Mouse (Mus musculus) midbrain, embryonic 10.5 days (tissue): ENCODE measurements around the gene Bmx. TPM values are rescaled to one million over a fixed set of nuclear protein-coding genes. Genes with fewer than 3 reads are reported as not detected.

Experiments
- DNase-seq: peaks from one replicate; pipeline ENCODE4 v3.0.0-alpha.2; 2017; ENCODE audit warnings: low spot score
- H3K27ac ChIP-seq: fragments of 300-500 bp; sonication (generic); replicated peaks from 2 replicates; pipeline ENCODE4 v1.5.1; 2016; ENCODE audit warnings: mild to moderate bottlenecking
- H3K27me3 ChIP-seq: fragments of 300-500 bp; sonication (generic); 2 replicates; pipeline ENCODE4 v1.6.1; 2016; ENCODE audit warnings: low read depth, mild to moderate bottlenecking; ENCODE audit not compliant: poor library complexity, severe bottlenecking
- H3K36me3 ChIP-seq: fragments of 300-500 bp; sonication (generic); 2 replicates; pipeline ENCODE4 v1.6.1; 2016; ENCODE audit warnings: mild to moderate bottlenecking, moderate library complexity
- H3K4me1 ChIP-seq: fragments of 300-500 bp; sonication (generic); 2 replicates; pipeline ENCODE4 v1.6.1; 2016
- H3K4me3 ChIP-seq: fragments of 300-500 bp; sonication (generic); 2 replicates; pipeline ENCODE4 v1.5.1; 2016; ENCODE audit warnings: mild to moderate bottlenecking, moderate library complexity
- H3K9me3 ChIP-seq: fragments of 300-500 bp; sonication (generic); replicated peaks from 2 replicates; pipeline ENCODE4 v1.6.1; 2016; ENCODE audit warnings: mild to moderate bottlenecking
- WGBS: fragments of 180-500 bp; shearing (Covaris S2); methylation state at CpG from one replicate; pipeline ENCODE4 v1.1.7; 2016; 5-methylcytosine and 5-hydroxymethylcytosine counted together
- polyA plus RNA-seq: library from polyadenylated mRNA; unstranded; fragments of >200 nt; fragmentation: Nextera tagmentation; extraction: Ambion mirVana; gene quantifications from 2 replicates; pipeline ENCODE4 v1.2.1, GENCODE M21; 2016

Gene Bmx
- polyA plus RNA-seq = 0.15 and 0.43 TPM in 2 replicates

DNA sequence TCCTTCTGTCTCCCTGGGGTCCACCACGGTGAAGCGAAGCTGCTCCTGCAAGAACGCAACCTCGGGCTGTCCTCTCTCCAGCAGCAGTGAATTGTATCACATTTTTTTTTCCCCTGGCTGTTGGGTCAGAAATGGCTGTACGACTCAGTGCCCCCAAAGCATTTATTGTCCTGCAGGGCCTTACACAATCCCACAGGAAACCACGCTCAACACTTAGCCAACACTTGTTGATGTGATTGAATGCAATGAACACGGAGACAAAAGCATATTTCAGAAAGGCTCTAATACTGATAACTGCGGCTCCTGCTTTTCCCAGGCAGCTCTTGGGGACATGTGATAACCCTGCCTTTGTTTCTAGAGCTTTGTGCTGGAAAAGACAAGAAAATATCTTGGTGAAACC, at the start of gene Bmx:
Gene Bmx (minus strand): TSS at position 137 of the 400 bp plus-strand sequence.
- Histone ChIP-seq H3K36me3 (no peaks in the 10 kb centered on the region), H3K27ac (no peak within 1 kb of the TSS), H3K4me1 (no peaks in the 10 kb centered on the region), H3K9me3 (no peaks in the 10 kb centered on the region), H3K27me3 (peaks cover 100% of the 10 kb centered on the region), H3K4me3 (no peak within 1 kb of the TSS)
- no peak for DNase-seq
- 81% methylated on average over 8 of the region's 8 CpGs for WGBS

GRCm38 (mm10) chrX:164306250-164306649, 48.3 kb upstream of the Bmx start:
- H3K36me3 ChIP-seq = no peaks in the 10 kb centered on the region
- no peaks in the 10 kb centered on the region for H3K9me3 ChIP-seq
- peaks cover 61% of the 10 kb centered on the region for H3K27me3 ChIP-seq
- H3K27ac ChIP-seq = no peak overlapping the region
- H3K4me3 ChIP-seq = no peak overlapping the region
- H3K4me1 ChIP-seq = no peaks in the 10 kb centered on the region
- WGBS = 64% methylated on average over 2 of the region's 2 CpGs
- DNase-seq = no peak

GRCm38 (mm10) chrX:164291147-164291546, 33.2 kb upstream of the Bmx start:
- DNase-seq = no peak

DNA sequence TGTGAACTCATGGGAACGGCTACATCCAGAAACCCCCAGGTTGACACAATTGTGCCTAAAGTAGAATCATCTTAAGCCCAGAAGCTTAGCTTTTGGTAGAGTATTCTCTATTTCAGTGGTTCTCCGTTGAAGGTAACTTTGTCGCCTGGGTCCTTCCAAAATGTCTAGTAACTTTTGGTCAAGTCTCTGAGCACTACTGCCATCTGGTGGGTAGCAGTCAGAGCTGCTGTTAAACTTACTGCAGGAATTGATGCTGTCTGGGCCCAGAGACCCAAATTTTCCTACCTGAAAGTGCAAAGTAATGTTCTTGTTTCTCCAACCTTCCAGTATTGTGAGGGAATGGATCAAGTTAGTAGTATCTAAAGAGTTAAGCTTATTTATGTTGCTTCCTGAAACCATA, 29.1 kb upstream of the Bmx start:
- 60% methylated on average over 3 of the region's 3 CpGs for WGBS
- Histone ChIP-seq H3K27me3 (peaks cover 78% of the 10 kb centered on the region), H3K27ac (no peak overlapping the region), H3K36me3 (no peaks in the 10 kb centered on the region), H3K4me1 (no peaks in the 10 kb centered on the region), H3K4me3 (no peak overlapping the region), H3K9me3 (no peaks in the 10 kb centered on the region)
- DNase-seq = no peak

More at GRCm38 (mm10) chrX:164291147-164291546, 33.2 kb upstream of the Bmx start:
- WGBS = 76% methylated on average over 5 of the region's 5 CpGs
- Histone ChIP-seq H3K4me3 (no peak overlapping the region), H3K36me3 (no peaks in the 10 kb centered on the region), H3K9me3 (no peaks in the 10 kb centered on the region), H3K27ac (no peak overlapping the region), H3K27me3 (peaks cover 85% of the 10 kb centered on the region), H3K4me1 (no peaks in the 10 kb centered on the region)

DNA sequence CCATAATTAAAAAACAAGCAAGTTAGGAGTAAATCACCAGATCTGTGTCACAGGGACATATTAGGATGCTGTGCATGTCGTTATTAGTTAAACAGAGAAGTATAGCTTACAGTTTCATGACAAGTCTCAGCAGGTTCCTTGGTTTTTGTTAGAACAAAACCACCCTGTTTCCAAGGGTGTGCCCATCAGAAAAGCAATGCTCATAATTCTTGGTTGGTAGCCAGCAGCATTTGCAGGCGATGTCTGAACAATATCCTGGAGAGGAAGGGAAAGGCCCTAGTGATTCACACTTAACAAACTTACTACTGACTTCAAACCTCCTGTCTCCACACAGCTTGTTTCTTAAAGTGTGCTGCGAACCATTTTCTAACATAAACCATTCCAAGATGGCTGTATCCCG, 25.8 kb upstream of the Bmx start:
- 85% methylated on average over 4 of the region's 4 CpGs for WGBS
- Histone ChIP-seq H3K27me3 (peaks cover 73% of the 10 kb centered on the region), H3K4me3 (no peak overlapping the region), H3K27ac (no peak overlapping the region), H3K9me3 (no peaks in the 10 kb centered on the region), H3K36me3 (no peaks in the 10 kb centered on the region), H3K4me1 (no peaks in the 10 kb centered on the region)
- DNase-seq = no peak

DNA sequence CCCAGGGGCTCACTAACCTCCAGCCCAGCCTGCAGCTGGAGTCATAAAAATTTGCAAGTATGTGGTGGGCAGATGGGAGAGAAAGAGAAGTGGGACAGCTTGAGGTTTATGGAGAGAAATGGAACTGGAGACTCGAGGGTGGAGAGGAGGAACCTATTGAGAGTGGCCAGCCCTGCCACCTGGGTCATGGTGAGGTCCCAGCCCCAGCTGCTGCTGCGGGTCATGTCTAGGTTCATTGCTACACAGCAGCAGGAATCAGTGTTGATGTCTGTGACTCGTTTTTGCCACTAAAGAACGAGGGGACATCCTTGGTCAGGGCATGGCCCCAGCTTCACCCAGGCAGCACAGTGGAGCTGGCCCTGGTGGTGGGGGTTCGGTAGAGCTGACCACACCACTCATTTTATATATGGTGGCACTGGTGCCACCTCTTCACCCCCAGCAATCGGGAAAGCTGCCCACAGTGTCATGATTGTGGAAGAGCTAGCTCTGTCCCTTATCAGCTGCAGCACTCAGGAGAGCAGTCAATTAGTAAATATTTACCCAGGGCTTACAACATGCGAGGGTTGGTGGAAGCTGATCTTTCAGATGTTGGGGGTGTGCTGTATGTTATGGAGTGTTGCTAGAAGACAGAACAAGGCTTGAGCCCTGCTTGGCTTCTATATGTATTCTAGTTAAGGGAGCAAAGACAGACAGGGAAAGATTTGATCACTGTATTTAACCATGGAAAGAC, 23.1 kb upstream of the Bmx start:
- 75% methylated on average over 7 of the region's 7 CpGs for WGBS
- no peak overlapping the region for H3K27ac ChIP-seq
- H3K4me3 ChIP-seq = no peak overlapping the region
- no peaks in the 10 kb centered on the region for H3K9me3 ChIP-seq
- peaks cover 60% of the 10 kb centered on the region for H3K27me3 ChIP-seq
- no peak for DNase-seq
- no peaks in the 10 kb centered on the region for H3K4me1 ChIP-seq
- H3K36me3 ChIP-seq = no peaks in the 10 kb centered on the region

GRCm38 (mm10) chrX:164275536-164275935, 17.5 kb upstream of the Bmx start:
- Histone ChIP-seq H3K4me3 (no peak overlapping the region), H3K9me3 (no peaks in the 10 kb centered on the region), H3K36me3 (no peaks in the 10 kb centered on the region), H3K27me3 (peaks cover 62% of the 10 kb centered on the region), H3K27ac (no peak overlapping the region), H3K4me1 (no peaks in the 10 kb centered on the region)
- DNase-seq = no peak
- 77% methylated on average over 3 of the region's 3 CpGs for WGBS

DNA sequence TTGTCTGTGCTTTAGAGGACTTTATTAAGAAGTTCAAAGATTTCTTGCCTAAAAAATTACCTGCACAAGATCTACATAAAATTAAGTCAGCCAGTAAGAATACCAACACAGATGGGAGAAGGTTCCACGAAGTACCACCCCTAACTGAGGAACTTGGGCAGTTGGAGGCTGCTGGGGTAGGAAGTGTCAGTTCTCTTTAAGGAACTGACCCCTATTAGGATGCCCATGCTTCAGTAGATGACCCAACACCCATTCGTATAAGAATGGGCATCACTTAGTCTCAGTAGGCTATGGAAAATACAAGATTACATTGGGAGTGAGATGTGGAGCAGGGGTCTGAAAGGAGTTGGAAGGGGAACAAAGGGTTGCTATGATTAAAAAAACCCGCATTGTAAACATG, 12.6 kb upstream of the Bmx start:
- 89% methylated on average over 3 of the region's 3 CpGs for WGBS
- Histone ChIP-seq H3K4me3 (no peak overlapping the region), H3K36me3 (no peaks in the 10 kb centered on the region), H3K27me3 (peaks cover 91% of the 10 kb centered on the region), H3K4me1 (0 out of 2 replicates have a peak, but pooled peaks cover 2% of the 10 kb centered on the region), H3K9me3 (no peaks in the 10 kb centered on the region), H3K27ac (no peak overlapping the region)
- DNase-seq = no peak

- Histone ChIP-seq H3K36me3 (no peaks in the 10 kb centered on the region), H3K4me3 (peak within 1 kb of the TSS; percentile 50), H3K4me1 (0 out of 2 replicates have a peak, but pooled peaks cover 2% of the 10 kb centered on the region), H3K27me3 (peaks cover 88% of the 10 kb centered on the region), H3K9me3 (no peaks in the 10 kb centered on the region), H3K27ac (peak within 1 kb of the TSS; percentile 73)
- DNase-seq = peak; percentile 59
- 14% methylated on average over 20 of the region's 20 CpGs for WGBS
These were observed 11.3 kb upstream of the Bmx start, which contains the start of gene Pir for GRCm38 (mm10) chrX:164269285-164269761. Gene Pir, plus strand, starts transcription at chrX:164269371.

DNA sequence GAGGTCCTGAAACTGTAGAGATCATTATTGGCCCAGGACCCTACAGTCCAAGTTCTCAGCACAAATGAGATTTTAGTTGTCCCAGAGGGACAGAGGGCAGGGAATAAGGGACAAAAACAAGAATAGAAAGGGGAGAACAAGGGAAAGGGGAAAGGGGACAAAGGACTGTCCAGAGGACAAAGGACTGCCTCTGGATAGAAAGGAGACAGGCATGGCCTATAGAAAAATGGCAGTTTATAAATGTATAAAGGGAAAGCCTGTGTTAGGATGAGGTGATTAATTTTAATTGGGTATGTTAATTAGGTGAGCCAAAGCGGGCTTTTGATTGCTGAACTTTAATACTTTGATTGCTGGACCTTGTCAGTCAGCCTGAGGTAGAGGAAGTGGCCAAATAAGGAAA, 6.9 kb upstream of the Bmx start:
- no peaks in the 10 kb centered on the region for H3K9me3 ChIP-seq
- H3K27ac ChIP-seq = no peak overlapping the region
- H3K4me3 ChIP-seq = no peak overlapping the region
- WGBS = 50% methylated on average over 1 of the region's 1 CpGs
- peaks cover 93% of the 10 kb centered on the region for H3K27me3 ChIP-seq
- no peak for DNase-seq
- no peaks in the 10 kb centered on the region for H3K36me3 ChIP-seq
- H3K4me1 ChIP-seq = 0 out of 2 replicates have a peak, but pooled peaks cover 2% of the 10 kb centered on the region

- 49% methylated on average over 2 of the region's 2 CpGs for WGBS
- Histone ChIP-seq H3K27ac (no peak overlapping the region), H3K27me3 (peaks cover 93% of the 10 kb centered on the region), H3K4me3 (no peak overlapping the region), H3K4me1 (no peaks in the 10 kb centered on the region), H3K9me3 (no peaks in the 10 kb centered on the region), H3K36me3 (no peaks in the 10 kb centered on the region)
- no peak for DNase-seq
These were observed 4.3 kb upstream of the Bmx start for GRCm38 (mm10) chrX:164262286-164262685.

GRCm38 (mm10) chrX:164258662-164259061, 669 bp upstream of the Bmx start:
- Histone ChIP-seq H3K36me3 (no peaks in the 10 kb centered on the region), H3K27me3 (peaks cover 100% of the 10 kb centered on the region), H3K4me1 (no peaks in the 10 kb centered on the region), H3K4me3 (no peak overlapping the region), H3K27ac (no peak overlapping the region), H3K9me3 (no peaks in the 10 kb centered on the region)
- WGBS = 86% methylated on average over 5 of the region's 5 CpGs
- no peak for DNase-seq

GRCm38 (mm10) chrX:164256527-164256926, 1.5 kb downstream of the Bmx start:
- 81% methylated on average over 3 of the region's 3 CpGs for WGBS
- no peak for DNase-seq
- H3K36me3 ChIP-seq = no peaks in the 10 kb centered on the region
- no peak overlapping the region for H3K4me3 ChIP-seq
- no peaks in the 10 kb centered on the region for H3K9me3 ChIP-seq
- no peaks in the 10 kb centered on the region for H3K4me1 ChIP-seq
- no peak overlapping the region for H3K27ac ChIP-seq
- H3K27me3 ChIP-seq = peaks cover 99% of the 10 kb centered on the region
